Mouse (Mus musculus) heart, postnatal 0 days (tissue): ENCODE measurements at regions not wholly inside any gene's neighbourhood (a gene's known extent, or its start where the extent isn't known, plus 50 kb on each side); places are given as distances from the start of the nearest gene placed in this dataset.
A peak's percentile ranks its signal among the peaks of the same experiment; 100 is the strongest.

Experiments used
- ATAC-seq: fragments of 200-750 bp; cut with Nextera tagmentation; 2 replicates; pipeline ENCODE4 v1.8.0; 2017; ENCODE audit warnings: low read depth, moderate number of reproducible peaks, moderate library complexity; ENCODE audit not compliant: insufficient read depth
- DNase-seq: peaks from one replicate; pipeline ENCODE4 v3.0.0-alpha.2; 2016; ENCODE audit warnings: low spot score
- H3K27ac ChIP-seq: fragments of 300-500 bp; sonication (generic); 2 replicates; pipeline ENCODE4 v1.5.1; 2014; ENCODE audit warnings: low read depth, mild to moderate bottlenecking
- H3K27me3 ChIP-seq: fragments of 300-500 bp; sonication (generic); 2 replicates; pipeline ENCODE4 v1.6.1; 2014; ENCODE audit warnings: low read length, mixed read lengths; ENCODE audit not compliant: control insufficient read depth, insufficient read depth
- H3K36me3 ChIP-seq: fragments of 300-500 bp; sonication (generic); replicated peaks from 2 replicates; pipeline ENCODE4 v1.6.1; 2014; ENCODE audit warnings: low read length, mixed read lengths; ENCODE audit not compliant: control insufficient read depth, insufficient read depth
- H3K4me1 ChIP-seq: fragments of 300-500 bp; sonication (generic); 2 replicates; pipeline ENCODE4 v1.6.1; 2014; ENCODE audit warnings: antibody characterized with exemption; ENCODE audit not compliant: control insufficient read depth, insufficient read depth
- H3K4me2 ChIP-seq: fragments of 300-500 bp; sonication (generic); 2 replicates; pipeline ENCODE4 v1.6.1; 2014; ENCODE audit warnings: low read depth, mild to moderate bottlenecking, low read length, moderate library complexity
- H3K4me3 ChIP-seq: fragments of 300-500 bp; sonication (generic); 2 replicates; pipeline ENCODE4 v1.5.1; 2014; ENCODE audit warnings: low read depth, low read length
- H3K9ac ChIP-seq: fragments of 300-500 bp; sonication (generic); replicated peaks from 2 replicates; pipeline ENCODE4 v1.6.1; 2014; ENCODE audit warnings: low read depth, low read length, mixed read lengths
- H3K9me3 ChIP-seq: fragments of 300-500 bp; sonication (generic); replicated peaks from 2 replicates; pipeline ENCODE4 v1.6.1; 2016; ENCODE audit warnings: low read length; ENCODE audit not compliant: control insufficient read depth
- CTCF ChIP-seq: IDR thresholded peaks from 2 replicates; pipeline ENCODE4 v1.5.1; 2016; ENCODE audit warnings: antibody characterized with exemption, control low read depth, low read depth
- EP300 ChIP-seq: IDR thresholded peaks from 2 replicates; pipeline ENCODE4 v1.6.1; 2016; ENCODE audit warnings: antibody characterized with exemption, low read depth
- WGBS: fragments of 180-500 bp; shearing (Covaris S2); extraction: QIAGEN DNeasy Blood & Tissue Kit; methylation state at CpG from one replicate; pipeline ENCODE4 v1.1.7; 2014; 5-methylcytosine and 5-hydroxymethylcytosine counted together

DNA sequence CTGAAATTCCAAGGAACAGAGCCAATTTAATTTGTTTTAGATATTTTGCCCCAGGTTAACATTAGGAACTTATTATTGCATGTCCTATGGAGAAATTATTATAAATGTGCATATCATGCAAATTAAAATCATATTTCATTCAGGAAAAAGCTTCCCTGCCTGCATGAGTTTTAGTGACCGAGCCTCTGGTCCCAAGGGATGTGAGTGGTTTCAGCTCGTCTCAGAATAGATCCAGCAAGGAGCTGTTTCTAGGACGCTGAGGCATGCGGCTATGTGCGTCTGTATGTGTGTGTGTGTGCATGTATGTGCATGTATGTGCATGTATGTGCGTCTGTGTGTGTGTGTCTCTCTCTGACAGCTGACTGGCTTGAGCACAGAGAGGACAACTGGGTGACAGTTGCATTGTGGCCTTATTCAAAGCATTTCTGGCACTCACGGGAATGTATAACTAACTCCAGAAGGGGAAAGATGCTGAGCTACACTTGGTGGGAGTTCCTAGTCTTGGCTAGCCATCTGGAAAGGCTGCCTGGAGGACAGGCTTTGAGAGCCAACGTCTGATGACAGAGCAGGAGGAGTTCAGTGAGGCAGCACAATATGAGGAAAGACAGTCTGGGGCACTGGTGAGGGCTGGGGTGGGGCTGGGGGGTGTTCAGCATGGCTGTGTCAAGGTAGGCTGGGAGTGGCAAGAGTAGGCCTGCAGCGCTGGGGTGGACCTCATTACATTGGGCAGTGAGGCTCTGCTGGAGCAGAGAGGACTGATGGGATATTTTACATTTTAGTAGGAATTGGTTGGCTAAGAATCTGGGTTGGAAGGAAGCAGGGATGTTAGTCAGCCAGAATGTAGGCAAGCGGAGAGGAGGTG lies 75.8 kb downstream of the Rpl14 start:
- H3K4me3 ChIP-seq = no peak overlapping the region
- H3K9ac ChIP-seq = no peak overlapping the region
- H3K4me1 ChIP-seq = no peaks in the 10 kb centered on the region
- no peaks in the 10 kb centered on the region for H3K9me3 ChIP-seq
- DNase-seq (no peak), ATAC-seq (no peak)
- no peaks in the 10 kb centered on the region for H3K27me3 ChIP-seq
- H3K27ac ChIP-seq = no peak overlapping the region
- WGBS = 69% methylated on average over 10 of the region's 10 CpGs
- H3K36me3 ChIP-seq = no peaks in the 10 kb centered on the region
- no peak for TF ChIP-seq EP300
- no peak for TF ChIP-seq CTCF
- no peak overlapping the region for H3K4me2 ChIP-seq

DNA sequence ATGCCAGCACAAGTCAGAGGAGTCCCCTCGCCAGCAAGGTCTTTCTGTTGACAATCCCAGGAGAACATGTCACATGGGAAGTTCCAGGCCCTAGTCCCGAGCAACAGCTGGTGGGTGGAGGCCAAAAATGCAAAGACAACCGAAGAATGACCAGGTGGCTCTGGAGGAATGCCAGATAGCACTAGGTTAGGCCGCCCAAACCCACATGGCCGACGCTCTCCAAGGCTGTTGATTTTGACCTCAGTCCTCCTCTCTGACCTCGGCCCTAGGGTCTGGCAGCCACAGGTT lies 76.4 kb downstream of the Rpl14 start:
- 53% methylated on average over 7 of the region's 7 CpGs for WGBS
- no peak for TF ChIP-seq EP300
- no peak for TF ChIP-seq CTCF

DNA sequence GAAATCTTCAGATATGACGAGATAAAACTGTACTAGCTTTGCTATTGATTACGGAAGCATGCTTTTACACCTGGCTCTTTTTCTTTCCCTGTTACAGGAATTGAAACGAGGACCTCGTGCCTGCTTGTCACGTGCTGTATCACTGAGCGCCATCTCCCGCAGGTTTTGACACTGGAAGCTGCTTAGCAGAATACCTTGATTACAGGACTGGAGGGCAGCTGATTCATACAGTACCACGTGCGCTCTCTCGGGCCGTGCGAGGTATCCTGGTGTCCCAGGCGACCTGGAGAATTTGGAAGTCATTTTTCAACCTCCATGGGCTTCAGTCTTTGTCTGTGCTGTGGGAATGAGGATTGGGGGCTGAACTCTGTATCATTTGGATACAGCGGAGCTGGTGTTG lies 81.5 kb downstream of the Rpl14 start:
- Histone ChIP-seq H3K9ac (no peak overlapping the region), H3K9me3 (no peaks in the 10 kb centered on the region), H3K36me3 (no peaks in the 10 kb centered on the region), H3K27me3 (no peaks in the 10 kb centered on the region), H3K4me3 (no peak overlapping the region), H3K4me2 (no peak overlapping the region), H3K27ac (no peak overlapping the region), H3K4me1 (no peaks in the 10 kb centered on the region)
- no peak for DNase-seq
- no peak for TF ChIP-seq CTCF
- TF ChIP-seq EP300 = no peak
- WGBS = 78% methylated on average over 14 of the region's 14 CpGs
- no peak for ATAC-seq

More for the DNA sequence above, 76.4 kb downstream of the Rpl14 start:
- DNase-seq = no peak
- ATAC-seq = no peak
- Histone ChIP-seq H3K36me3 (no peaks in the 10 kb centered on the region), H3K27ac (no peak overlapping the region), H3K4me1 (no peaks in the 10 kb centered on the region), H3K9me3 (no peaks in the 10 kb centered on the region), H3K9ac (no peak overlapping the region), H3K27me3 (no peaks in the 10 kb centered on the region), H3K4me2 (no peak overlapping the region), H3K4me3 (no peak overlapping the region)

DNA sequence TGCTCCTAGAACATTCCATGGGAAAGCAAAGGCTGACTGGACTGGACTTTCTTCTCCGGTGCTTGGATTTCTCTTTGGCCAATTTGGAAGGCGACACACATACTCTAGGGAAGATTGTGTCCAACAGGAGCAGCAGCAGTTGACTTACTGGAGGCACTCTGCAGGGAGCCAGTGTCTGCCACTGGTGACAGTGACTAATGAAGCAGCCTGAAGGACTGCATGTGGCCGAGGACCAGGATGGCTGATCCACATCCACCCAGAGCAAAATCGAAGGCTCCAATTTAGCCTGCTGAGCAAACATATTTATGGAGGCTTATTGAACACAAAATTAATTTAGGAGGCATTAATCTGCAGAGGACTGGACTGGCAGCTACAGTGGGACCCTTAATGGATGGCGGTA lies 81.9 kb downstream of the Rpl14 start:
- Histone ChIP-seq H3K27me3 (no peaks in the 10 kb centered on the region), H3K27ac (no peak overlapping the region), H3K9ac (no peak overlapping the region), H3K4me2 (no peak overlapping the region), H3K4me3 (no peak overlapping the region), H3K9me3 (no peaks in the 10 kb centered on the region), H3K36me3 (no peaks in the 10 kb centered on the region), H3K4me1 (no peaks in the 10 kb centered on the region)
- TF ChIP-seq CTCF (no peak), EP300 (no peak)
- DNase-seq (no peak), ATAC-seq (no peak)
- 70% methylated on average over 5 of the region's 5 CpGs for WGBS

DNA sequence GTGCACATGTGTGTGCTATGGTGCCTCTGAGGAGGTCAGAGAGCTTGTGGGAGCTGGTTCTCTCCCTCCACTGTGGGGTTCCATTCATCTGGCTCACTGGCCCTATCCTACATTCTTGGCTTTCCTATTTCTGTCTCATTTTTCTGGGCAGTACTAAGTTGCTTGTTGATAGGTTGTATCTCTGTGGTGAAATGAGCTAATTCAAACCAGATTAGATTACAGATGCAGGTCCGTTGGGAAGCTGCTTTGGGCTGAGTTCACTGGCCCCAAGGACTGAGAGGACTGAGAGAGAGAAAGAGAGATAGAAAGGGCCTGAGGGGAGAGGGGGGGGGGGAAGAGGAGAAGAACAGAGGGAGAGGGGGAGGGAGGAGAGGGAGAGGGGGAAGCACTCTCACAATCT lies 83.5 kb downstream of the Rpl14 start:
- no peaks in the 10 kb centered on the region for H3K4me1 ChIP-seq
- no peaks in the 10 kb centered on the region for H3K9me3 ChIP-seq
- H3K4me2 ChIP-seq = no peak overlapping the region
- ATAC-seq (no peak), DNase-seq (no peak)
- no peak overlapping the region for H3K9ac ChIP-seq
- no peaks in the 10 kb centered on the region for H3K27me3 ChIP-seq
- H3K36me3 ChIP-seq = no peaks in the 10 kb centered on the region
- 23% methylated on average over 1 of the region's 1 CpGs for WGBS
- no peak for TF ChIP-seq CTCF
- TF ChIP-seq EP300 = no peak
- no peak overlapping the region for H3K4me3 ChIP-seq
- H3K27ac ChIP-seq = no peak overlapping the region

DNA sequence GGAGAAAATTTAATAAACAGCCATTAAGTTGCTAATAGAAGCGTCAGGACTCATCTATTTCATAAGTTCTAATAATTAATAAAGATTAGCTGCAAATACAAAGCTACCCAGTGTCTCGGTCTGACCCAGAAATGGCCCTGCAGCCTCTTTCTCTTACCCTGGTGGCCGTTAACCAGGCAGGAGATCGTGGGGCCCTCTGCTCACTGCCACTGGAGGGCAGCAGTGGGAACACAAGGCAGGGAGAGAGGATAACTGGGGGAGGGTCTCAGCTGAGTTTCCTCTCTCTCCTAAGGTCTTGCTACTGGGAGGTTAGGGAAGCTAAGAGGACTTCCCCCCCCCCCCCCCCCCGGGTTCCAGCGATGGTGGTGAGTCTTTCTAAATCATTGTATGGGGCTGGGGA lies 85.7 kb downstream of the Rpl14 start:
- WGBS = 31% methylated on average over 5 of the region's 6 CpGs
- DNase-seq = no peak
- Histone ChIP-seq H3K27me3 (no peaks in the 10 kb centered on the region), H3K36me3 (no peaks in the 10 kb centered on the region), H3K4me1 (no peaks in the 10 kb centered on the region), H3K9ac (no peak overlapping the region), H3K4me2 (no peak overlapping the region), H3K4me3 (no peak overlapping the region), H3K27ac (no peak overlapping the region), H3K9me3 (no peaks in the 10 kb centered on the region)
- ATAC-seq = no peak
- TF ChIP-seq EP300 (no peak), CTCF (peak; percentile 76)
